Mouse (Mus musculus) small intestine, adult 2 months (tissue): Measurements from ENCODE around the gene Bst2. TPM values are rescaled to one million over a fixed set of nuclear protein-coding genes. Genes with fewer than 3 reads are reported as not detected.

Experiments used
- H3K27ac ChIP-seq: fragments of 200-500 bp; 2 replicates; pipeline ENCODE4 v1.5.1; 2012; ENCODE audit warnings: low read depth, low read length, control low read depth, inconsistent platforms; ENCODE audit not compliant: insufficient read depth
- H3K27me3 ChIP-seq: fragments of 200-500 bp; 2 replicates; pipeline ENCODE4 v1.6.1; 2012; ENCODE audit warnings: mild to moderate bottlenecking, moderate library complexity, low read length, inconsistent platforms; ENCODE audit not compliant: control insufficient read depth, insufficient read depth
- H3K36me3 ChIP-seq: fragments of 200-500 bp; 2 replicates; pipeline ENCODE4 v1.6.1; 2012; ENCODE audit warnings: mild to moderate bottlenecking, low read length, control low read depth, inconsistent platforms; ENCODE audit not compliant: control insufficient read depth, insufficient read depth
- H3K4me1 ChIP-seq: fragments of 200-500 bp; 2 replicates; pipeline ENCODE4 v1.6.1; 2012; ENCODE audit warnings: low read length, inconsistent platforms, mixed read lengths; ENCODE audit not compliant: control insufficient read depth, insufficient read depth, insufficient read length
- H3K4me3 ChIP-seq: fragments of 200-500 bp; 2 replicates; pipeline ENCODE4 v1.5.1; 2012; ENCODE audit warnings: low read depth, mild to moderate bottlenecking, control low read depth, inconsistent platforms, low read length, moderate library complexity
- CTCF ChIP-seq: fragments of 200-500 bp; IDR thresholded peaks from 2 replicates; pipeline ENCODE4 v1.5.1; 2012; ENCODE audit warnings: low read depth, mild to moderate bottlenecking, control low read depth, inconsistent platforms, low read length, moderate library complexity, mixed read lengths; ENCODE audit not compliant: insufficient replicate concordance, insufficient read length; ENCODE audit errors: extremely low read depth
- POLR2A ChIP-seq: fragments of 200-500 bp; IDR thresholded peaks from 2 replicates; pipeline ENCODE4 v1.6.1; 2012; ENCODE audit warnings: low read depth, mild to moderate bottlenecking, control low read depth, inconsistent platforms, low read length, moderate library complexity
- WGBS: fragments of 180-500 bp; shearing (Covaris S2); methylation state at CpG from one replicate; pipeline ENCODE4 v1.1.7; 2018; 5-methylcytosine and 5-hydroxymethylcytosine counted together
- polyA plus RNA-seq: library from polyadenylated mRNA; depleted of rRNA; stranded (reverse); fragments of >200 nt; gene quantifications from 2 replicates; pipeline ENCODE4 v1.2.3, GENCODE M21; 2012; rRNA removed

Gene Bst2
- polyA plus RNA-seq, 1 experiment: 242 TPM

GRCm38 (mm10) chr8:71484736-71485135 is 52.5 kb downstream of the Bst2 start:
- Histone ChIP-seq H3K36me3 (no peaks in the 10 kb centered on the region), H3K27me3 (no peaks in the 10 kb centered on the region), H3K4me1 (peaks cover 9% of the 10 kb centered on the region), H3K27ac (no peak overlapping the region), H3K4me3 (no peak overlapping the region)
- WGBS: 95% methylated on average over 19 of the region's 19 CpGs
- TF ChIP-seq CTCF (no peak), POLR2A (no peak)

Other genes starting within 250 kb of the Bst2 start
- gene Use1, start 170.6 kb downstream of the Bst2 start, polyA plus RNA-seq: 63.7 and 101 TPM in 2 replicates
- gene Ocel1, start 166.2 kb downstream of the Bst2 start, polyA plus RNA-seq: 19.7 and 70.3 TPM in 2 replicates
- 233 and 448 TPM in 2 replicates for gene Nr2f6, start 155.5 kb downstream of the Bst2 start, polyA plus RNA-seq
- 5.8 and 7.8 TPM in 2 replicates for gene Ushbp1, start 141.7 kb downstream of the Bst2 start, polyA plus RNA-seq
- gene Babam1, start 140.6 kb downstream of the Bst2 start, polyA plus RNA-seq: 64.5 and 119 TPM in 2 replicates
- 12.6 and 13.8 TPM in 2 replicates for gene Ankle1, start 131.4 kb downstream of the Bst2 start, polyA plus RNA-seq
- 17.4 and 26.5 TPM in 2 replicates for gene Abhd8, start 73.8 kb downstream of the Bst2 start, polyA plus RNA-seq
- 170 and 172 TPM in 2 replicates for gene Mrpl34, start 72.5 kb downstream of the Bst2 start, polyA plus RNA-seq
- gene Dda1, start 68.3 kb downstream of the Bst2 start, polyA plus RNA-seq: 46.3 and 85.3 TPM in 2 replicates
- gene Ano8, start 51.5 kb downstream of the Bst2 start, polyA plus RNA-seq: 9.0 and 19.8 TPM in 2 replicates
- 18.6 and 25.8 TPM in 2 replicates for gene Gtpbp3, start 49.4 kb downstream of the Bst2 start, polyA plus RNA-seq
- 182 and 329 TPM in 2 replicates for gene Plvap, start 25.7 kb downstream of the Bst2 start, polyA plus RNA-seq
- not detected in 2 replicates for gene Ccdc194, start 11.7 kb downstream of the Bst2 start, polyA plus RNA-seq
- gene Mvb12a, start 5.5 kb upstream of the Bst2 start, polyA plus RNA-seq: 180 and 251 TPM in 2 replicates
- gene Tmem221, start 21.4 kb upstream of the Bst2 start, polyA plus RNA-seq: 0.62 and 3.3 TPM in 2 replicates
- gene Nxnl1, start 29.1 kb upstream of the Bst2 start, polyA plus RNA-seq: not detected in 2 replicates
- 28.6 and 29.6 TPM in 2 replicates for gene Slc27a1, start 31.4 kb upstream of the Bst2 start, polyA plus RNA-seq
- gene Pgls, start 54.7 kb upstream of the Bst2 start, polyA plus RNA-seq: 174 and 266 TPM in 2 replicates
- gene Fam129c, start 60.2 kb upstream of the Bst2 start, polyA plus RNA-seq: 1.7 and 4.5 TPM in 2 replicates
- gene Colgalt1, start 73.5 kb upstream of the Bst2 start, polyA plus RNA-seq: 52.4 and 59.8 TPM in 2 replicates
- gene Unc13a, start 134.3 kb upstream of the Bst2 start, polyA plus RNA-seq: 1.6 TPM in 2 replicates
- gene Jak3, start 138.8 kb upstream of the Bst2 start, polyA plus RNA-seq: 14.3 and 20.3 TPM in 2 replicates
- gene Insl3, start 151.8 kb upstream of the Bst2 start, polyA plus RNA-seq: 9.1 and 30.2 TPM in 2 replicates
- gene B3gnt3, start 164.3 kb upstream of the Bst2 start, polyA plus RNA-seq: 180 and 195 TPM in 2 replicates
- 11.9 and 20.1 TPM in 2 replicates for gene Fcho1, start 188.3 kb upstream of the Bst2 start, polyA plus RNA-seq